Mouse (Mus musculus) adrenal gland, postnatal 4 days (tissue): ENCODE measurements around the gene Mrps15. TPM values are rescaled to one million over a fixed set of nuclear protein-coding genes. Genes with fewer than 3 reads are reported as not detected.

Experiments used
- DNase-seq, 2 experiments: peaks; one replicate each; pipeline ENCODE4 v3.0.0; 2021 to 2022; ENCODE audit warnings: low spot score in 2 of 2, mixed read lengths in 2 of 2
- long read RNA-seq, 2 experiments: library from polyadenylated mRNA; stranded (forward); transcript quantifications; one replicate each; pipeline ENCODE4 v2.0.0; 2021
- total RNA-seq, 2 experiments: library from RNA; stranded (reverse); gene quantifications; 2 replicates each; pipeline ENCODE4 v1.2.3; 2021

Gene Mrps15
- 10 to 100 TPM; 72.5 to 73.9 TPM for total RNA-seq
- long read RNA-seq, experiment 1, transcript Mrps15-201 (8 exons, 937 nt), result major isoform, 79 of 89 reads
- long read RNA-seq, experiment 1, partial matches to known transcripts, result 5 of 89 reads
- long read RNA-seq, experiment 1, other reads (novel, unspliced or antisense), result 4 of 89 reads
- long read RNA-seq, experiment 2, transcript Mrps15-201 (8 exons, 937 nt), result major isoform, 64 of 80 reads
- long read RNA-seq, experiment 2, partial matches to known transcripts, result 5 of 80 reads
- long read RNA-seq, experiment 2, other reads (novel, unspliced or antisense), result 8 of 80 reads

DNA sequence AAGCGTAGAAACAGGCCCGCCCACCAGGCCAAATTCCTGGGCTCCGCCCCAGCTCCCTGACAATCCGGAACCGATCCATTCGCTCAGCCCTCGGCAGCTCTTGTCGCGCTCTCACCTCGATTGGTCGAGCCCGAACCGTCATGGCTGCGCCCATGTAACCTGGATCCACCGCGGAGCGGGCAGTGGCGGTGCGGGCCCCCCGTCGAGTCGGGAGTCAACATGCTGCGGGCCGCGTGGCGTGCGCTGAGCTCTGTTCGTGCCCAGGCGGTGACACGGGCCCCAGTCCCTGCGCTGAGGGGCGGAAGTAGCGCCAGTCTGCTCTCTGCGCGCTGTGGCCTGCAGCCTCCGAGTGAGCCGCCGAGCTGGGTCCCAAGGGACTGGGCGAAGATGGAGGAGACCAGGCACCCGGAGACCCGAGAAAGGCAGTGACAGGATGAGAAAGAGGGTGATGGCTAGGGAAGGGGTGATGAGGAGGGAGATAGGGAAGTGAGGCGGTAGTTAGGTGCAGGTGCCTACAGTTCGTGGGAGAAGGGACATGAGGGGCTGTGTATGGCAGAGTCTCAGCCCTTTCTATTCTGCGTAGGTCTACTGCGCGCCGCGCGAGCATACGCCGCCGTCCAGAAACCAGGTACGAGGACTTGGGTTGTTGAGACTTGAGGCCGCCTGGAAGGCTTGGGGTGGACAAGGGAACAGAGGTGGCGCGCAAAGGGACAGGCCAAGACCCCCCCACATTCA lies at the start of gene Mrps15:
TSS of gene Mrps15 (plus strand) at position 75 of the 735 bp plus-strand sequence.
- DNase-seq, result peak; percentile 67 to 71

DNA sequence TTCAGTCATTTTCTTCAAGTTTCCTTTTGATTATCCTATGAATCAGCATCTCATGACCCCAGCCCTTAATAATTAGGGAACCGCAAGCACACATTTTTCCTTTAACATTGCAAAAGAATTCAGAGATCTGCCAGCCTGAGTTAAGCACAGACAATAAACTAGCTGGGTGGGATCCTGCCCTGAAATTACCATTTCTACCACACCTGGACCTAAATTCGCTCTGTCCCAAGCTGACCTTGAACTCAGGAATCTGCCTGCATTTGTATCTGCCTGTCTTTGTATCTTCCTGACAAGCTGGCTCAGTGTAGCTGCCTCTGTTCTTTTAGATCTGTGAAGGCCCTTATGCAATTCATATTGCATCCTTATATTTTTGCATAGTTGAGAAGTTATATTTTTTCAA lies 48.9 kb upstream of the Mrps15 start:
- no peak for DNase-seq

DNA sequence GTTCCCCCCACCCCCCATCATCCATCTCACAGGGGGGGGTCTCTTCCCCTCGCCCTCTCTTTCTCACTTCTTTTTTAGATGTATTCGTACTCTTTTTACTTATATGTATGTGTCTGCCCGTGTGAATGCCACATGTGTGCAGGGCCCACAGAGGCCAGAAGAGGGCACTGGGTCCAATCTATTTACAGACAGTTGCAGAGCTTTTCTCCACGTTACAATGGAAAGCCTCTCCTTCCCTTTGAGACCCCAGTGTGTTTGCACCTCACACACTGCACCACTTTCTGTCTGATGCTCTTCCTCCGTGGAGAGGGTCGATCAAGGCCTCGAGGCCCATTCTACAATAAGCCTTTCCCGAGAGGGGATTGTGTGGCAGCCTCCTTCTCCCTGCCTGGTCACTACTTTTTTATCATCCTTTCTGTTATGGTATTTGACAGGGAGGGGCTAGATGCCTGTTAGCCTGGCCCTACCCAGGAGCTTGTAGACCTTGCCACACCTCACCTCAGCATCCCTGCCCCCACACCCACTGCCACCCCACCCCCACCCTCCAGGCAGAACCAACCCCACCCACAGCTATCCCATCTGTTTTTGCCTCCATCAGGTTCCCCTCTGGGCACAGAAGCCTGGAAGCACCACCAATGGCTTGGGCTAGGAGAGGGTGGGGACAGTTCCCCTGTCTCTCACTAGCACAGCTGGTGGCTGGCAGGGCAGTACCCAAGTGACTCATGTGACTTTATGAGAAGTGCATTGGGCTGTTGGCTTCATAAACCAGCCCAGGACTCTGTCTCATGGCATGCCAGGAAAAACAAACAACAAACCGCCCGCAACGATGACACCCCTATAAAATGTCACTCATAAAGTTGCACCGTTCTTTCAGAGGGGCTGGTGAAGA lies 45.2 kb upstream of the Mrps15 start:
- DNase-seq, result no peak

DNA sequence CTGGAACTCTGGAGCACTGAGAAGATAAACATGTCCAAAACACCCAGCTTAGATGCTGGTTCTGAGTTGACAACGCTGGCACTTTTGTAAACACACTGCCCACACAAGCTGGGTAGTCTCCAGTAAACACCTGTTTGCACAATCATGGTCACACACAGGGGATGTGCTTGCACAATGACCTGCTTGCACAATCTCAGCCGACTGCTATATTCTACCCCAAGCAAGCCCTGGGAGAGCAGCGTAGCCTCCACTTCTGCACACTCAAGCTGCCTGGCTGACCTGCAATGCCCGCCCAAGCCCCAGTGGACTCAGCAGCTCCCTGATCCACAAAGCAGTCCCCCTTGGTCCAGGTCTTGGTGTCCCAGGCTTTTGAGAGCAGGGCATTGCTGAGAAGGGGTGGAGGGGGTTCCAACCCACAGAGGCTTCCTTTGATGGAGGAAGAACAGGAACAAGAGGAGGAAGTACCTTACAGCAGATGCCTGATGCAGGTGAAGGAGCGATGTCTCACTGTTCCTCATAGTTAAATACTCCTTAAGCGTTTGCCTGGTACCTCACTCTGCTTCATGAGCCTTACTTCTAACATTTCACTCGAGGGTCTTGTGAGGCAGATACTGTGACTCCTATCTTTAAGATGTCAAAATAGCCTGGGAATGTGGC lies 28.9 kb upstream of the Mrps15 start:
- no peak for DNase-seq

DNA sequence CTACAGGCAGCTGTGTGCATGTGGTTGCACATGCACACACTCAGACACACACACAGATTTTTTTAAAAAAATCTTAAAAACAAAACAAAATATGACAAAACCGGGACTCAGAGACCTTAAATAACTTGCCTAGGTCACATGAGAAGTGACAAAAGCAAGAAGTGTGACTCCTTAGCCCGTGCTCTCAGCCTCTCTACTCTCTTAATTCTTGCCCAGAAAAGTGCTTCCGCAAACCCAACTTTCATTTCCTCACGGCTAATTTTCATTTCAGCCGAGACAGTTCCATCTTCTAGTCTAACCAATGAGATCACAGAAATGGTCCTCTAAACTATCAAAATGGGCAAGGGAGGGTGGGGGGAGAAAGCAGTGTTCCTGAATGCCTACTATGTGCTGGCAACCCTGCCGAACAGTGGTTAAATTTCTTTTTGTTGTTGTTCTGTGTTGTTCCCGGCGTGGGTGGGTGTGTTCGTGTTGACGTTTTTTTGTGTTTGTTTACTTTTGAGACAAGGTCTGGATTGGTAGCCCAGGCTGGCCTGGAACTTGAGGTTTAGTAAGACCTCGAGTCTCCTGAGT lies 27.7 kb upstream of the Mrps15 start:
- DNase-seq, result no peak

DNA sequence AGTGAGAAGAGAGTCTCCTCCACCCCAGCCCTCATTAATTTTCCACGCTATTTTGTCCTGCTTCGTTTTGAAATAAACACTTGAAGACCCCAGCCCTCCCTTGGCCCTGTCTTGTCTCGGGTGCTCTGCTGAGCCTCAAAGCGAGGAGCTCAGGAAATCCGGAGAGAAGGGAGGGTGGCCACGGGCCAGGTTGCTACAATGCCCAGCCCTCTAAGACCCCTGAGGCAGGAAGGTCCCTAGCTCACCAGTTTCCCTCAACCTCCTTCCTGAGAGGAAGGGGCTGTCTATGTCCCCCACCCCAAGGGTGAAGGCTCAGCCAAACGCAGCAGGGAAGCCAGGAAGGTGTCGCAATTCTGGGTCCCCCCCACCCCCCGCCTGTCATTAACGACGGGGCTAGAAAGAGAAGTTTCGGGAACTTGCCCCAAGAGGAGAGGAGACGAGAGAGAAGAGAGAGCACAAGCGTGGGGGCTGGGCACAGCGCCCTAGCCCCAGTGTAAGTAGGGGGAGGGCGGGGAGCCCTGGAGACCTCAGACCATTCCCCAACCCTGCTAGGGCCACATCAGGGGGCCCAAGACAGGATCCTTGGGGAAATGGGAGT lies 22.3 kb upstream of the Mrps15 start, which contains the start of gene Csf3r:
TSS of gene Csf3r (plus strand) at position 248 of the 598 bp plus-strand sequence.
- DNase-seq, result no peak

DNA sequence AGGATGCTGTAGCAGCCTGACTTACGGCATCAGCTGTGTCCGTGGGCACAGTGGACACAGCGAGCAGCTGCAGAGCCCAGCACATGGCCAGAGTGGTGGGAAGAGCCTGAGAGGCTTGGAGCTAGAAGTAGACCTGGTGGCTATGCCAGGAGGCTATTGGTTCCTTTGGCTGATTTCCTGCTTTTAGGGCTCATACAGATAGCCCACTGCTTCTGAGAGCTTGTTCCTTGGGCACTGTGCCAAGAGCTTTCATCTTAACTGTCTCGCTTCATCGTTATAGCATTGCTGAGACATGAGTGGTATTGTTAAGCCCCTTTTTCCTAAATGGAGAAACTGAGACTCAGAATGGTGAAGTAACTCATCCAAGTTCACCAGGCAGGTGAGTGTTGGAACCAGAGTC lies 20.9 kb upstream of the Mrps15 start:
- DNase-seq, result no peak

DNA sequence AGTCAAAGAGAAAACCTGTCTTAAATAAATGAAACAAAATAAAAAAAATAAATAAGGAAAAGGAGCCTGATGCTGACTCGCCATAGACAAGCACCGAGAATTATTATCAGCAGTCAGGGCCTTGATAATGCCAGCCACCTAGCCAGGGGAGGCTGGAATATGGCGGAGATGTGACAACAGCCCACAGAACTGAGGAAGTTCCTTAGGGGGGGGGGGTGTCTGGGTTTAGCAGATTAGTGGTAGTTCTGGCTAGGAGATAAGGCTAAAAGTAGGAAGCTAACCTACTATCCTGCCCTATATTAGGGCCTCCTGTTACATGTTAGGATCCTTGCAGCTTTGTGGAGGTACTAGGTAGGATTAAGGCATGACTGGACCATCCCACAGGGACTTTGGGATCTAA lies 18.7 kb upstream of the Mrps15 start:
- no peak for DNase-seq

DNA sequence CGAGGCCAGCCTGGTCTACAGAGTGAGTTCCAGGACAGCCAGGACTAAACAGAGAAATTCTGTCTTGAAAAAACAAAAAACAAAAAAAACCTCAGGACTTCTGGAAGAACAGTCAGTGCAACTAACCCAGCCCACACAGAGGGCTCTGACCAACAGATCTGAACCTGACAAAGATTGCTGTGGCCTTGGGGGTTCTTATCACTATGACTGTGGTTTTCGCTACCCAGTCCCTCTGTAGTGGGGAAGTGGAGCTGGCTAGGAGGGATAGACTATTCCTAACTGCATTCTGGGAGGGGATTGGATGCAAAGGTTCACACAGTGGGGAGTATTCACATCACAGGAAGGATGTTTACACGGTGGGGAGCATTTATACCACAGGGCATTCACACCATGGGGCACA lies 17.7 kb upstream of the Mrps15 start:
- no peak for DNase-seq

DNA sequence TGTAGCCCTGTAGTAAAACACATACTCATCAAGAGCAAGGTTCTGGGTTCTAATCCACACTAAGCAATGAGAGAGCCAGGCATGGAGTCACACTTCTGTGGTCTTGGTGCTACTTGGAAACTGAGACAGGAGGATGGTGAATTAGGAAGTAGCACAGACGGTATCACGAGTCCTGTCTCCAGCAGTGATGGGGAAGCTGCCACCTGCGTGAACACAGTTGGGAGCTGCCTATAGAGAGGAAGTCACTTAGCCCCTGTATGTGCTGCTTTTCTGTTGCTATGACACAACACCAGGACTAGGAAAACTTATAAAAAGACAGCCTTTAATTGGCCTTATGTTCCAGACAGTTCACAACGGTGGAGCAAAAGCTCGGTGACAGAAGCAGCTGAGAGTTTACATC lies 16.0 kb upstream of the Mrps15 start:
- DNase-seq, result no peak

DNA sequence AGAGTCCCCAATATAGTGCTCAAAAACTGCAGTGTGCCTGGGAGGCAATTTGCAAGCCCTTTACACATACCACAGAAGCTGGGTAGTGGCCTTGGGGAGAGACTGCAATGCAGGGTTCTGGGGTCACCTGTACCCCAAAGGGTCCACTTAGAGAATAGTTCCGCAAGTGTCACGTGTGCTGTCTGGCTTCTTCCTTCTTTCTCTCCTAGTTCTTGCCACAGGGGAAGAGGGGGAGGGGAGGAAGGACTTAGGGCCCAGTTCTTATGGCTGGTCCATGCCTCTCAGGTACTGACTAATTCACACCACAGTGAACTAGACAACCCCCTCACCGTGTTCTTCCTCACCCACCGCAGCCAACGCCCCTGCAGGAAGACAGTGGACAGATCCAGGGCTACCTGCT lies 11.3 kb upstream of the Mrps15 start:
- no peak for DNase-seq

DNA sequence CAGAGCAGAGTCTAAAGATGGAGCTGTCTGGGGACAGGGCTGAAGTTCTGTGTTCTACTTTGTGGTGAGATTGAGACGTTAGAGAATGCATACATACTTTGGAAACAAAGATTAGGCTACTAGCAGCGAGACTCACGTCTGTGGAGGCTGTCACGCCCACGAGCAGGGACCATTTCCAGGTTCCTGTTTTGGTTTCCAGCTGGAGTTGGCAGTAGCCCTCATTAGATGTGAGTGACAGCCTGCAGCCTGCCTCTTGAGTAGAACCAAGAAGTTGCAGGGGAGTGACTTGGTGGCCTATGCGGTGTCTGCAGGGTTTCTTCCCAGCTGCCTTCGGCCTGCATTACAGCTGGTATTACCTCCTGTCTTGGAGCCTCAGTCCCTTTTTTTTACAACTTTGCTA lies 4.9 kb downstream of the Mrps15 start:
- no peak for DNase-seq

DNA sequence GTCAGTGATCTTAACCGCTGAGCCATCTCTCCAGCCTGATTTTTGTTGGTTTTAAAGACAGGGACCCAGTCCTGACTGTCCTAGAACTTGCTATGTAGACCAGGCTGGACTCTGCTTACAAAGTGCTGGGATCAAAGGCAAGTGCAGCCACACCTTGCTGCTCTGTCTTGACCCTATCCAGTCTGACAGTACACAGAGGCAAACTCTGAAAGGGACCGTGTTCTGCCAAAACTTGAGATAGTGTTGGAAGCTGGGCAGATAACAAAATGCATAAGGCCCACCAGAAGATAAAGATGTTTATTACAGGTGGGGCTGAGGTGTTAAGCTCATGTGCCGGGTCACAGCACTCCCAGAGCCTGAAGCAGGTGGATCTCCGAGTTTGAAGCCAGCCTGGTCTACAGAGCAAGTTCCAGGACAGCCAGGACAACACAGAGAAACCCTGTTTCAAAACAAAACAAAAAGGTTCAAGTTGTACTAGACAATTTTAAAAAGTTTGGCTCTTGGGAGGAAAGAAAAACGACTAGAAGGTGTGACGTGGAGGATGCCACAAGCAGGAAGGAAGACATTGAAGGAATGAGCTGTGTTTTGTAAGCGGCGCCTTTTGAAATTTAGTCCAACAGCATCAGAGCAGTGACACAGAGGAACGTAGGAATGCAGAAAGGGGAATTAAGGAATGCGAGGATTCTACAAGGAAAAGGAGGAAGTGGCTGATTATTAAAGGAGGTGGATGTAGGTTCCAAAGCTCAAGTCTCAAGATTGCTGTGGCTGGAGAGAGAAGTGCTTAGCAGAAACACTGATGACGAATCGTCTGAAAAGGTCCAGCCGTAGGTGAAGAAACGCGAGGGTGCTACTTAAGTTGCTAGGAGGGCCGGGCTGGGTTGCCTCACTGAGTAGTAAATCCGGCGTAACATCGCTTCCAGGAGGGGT lies 10.7 kb downstream of the Mrps15 start:
- DNase-seq, result no peak

DNA sequence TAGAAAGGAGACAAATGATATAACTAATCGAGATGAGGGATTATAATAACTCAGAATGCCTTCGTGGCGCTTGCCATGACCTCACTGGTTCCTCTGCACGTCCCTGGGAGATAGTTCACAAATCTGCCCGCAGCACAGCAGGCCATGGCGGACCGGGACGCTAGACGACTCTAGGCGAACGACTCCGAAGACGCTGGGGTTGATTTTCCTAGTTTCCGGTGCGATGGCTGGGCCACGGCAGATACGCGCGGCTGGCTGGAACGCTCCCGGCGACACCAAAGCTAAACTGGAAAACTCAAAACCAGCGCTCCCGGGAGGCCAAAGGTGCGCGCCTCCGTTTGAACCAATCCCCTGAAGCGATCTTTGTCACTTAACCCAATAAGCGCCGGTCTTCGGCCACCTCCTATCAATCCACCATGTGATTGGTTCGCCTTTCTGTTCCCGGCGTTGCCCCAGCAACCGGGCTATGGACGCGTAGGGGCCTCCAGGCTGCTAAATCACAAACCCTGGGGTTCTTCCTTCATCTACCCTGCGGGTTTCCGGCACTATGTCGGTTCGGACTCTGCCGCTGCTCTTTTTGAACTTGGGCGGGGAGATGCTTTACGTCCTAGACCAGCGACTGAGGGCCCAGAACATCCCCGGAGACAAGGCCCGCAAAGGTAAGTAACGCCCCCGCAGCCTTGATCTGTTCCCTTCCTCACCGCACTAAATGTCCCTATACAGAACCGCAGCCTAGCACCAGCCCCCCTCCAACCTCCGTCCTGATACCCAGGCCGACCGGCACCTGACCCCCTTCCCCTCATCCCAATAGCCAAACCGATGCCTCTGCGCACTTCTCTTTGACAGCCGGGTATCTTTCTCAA lies 11.6 kb downstream of the Mrps15 start, which contains the start of gene Oscp1:
TSS of gene Oscp1 (plus strand) at position 432 of the 863 bp plus-strand sequence.
- DNase-seq, result peak; percentile 56 to 78

DNA sequence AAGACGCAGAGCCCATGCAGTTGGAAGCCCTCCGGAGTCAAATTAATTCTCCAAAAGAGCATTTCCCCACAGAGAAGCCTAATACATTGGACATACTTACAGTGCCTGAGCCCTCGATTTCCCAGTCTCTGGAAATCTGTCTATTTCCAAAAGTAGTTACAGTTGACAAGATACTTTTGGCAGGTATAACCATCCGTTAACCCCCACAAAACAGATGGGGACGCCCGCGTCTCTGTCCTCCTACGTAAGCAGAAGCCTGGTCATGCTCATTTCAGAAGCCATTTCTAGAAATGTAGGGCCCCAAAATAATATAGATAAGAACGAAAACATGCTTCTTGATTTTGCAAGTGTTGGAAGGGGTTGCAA lies 12.3 kb downstream of the Mrps15 start:
- DNase-seq, result no peak

DNA sequence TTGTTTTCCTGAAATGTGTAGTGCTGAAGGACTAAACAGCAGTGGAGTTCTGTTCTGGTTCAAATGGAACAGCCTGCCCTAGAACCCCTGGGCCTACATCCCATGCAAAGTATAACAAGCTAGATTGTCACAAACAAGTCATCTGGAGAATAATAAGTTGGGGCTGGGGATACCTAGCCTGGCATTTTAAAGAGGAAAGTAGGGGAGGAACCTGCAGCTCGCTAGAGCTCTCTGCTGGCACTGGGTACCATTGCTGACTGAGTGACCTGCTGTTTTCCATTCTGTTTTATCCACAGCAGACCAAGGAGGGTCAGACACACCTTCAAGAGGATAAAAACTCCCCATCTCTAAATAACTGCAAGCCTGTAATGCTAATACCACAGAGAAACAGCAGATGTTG lies 16.1 kb downstream of the Mrps15 start:
- DNase-seq, result no peak

DNA sequence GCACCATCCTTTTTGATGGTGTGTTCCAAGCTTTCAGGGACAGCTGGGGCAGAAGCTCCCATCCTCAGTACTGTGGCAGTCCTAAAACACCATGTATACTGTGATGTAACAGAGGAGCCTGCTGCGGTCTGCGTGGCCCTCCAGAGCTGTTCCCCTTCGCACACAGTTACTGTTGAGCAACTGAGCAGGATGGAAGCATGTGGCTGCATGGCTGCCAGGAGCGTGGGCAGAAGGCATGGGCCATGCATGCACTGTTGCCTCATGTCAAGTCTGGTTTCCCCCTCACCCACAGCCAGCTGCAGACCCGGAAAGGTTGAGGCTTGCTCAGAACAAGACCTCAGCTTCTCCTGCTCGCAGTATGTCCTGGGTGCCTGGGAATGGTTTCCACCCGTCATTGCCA lies 18.5 kb downstream of the Mrps15 start:
- DNase-seq, result no peak

DNA sequence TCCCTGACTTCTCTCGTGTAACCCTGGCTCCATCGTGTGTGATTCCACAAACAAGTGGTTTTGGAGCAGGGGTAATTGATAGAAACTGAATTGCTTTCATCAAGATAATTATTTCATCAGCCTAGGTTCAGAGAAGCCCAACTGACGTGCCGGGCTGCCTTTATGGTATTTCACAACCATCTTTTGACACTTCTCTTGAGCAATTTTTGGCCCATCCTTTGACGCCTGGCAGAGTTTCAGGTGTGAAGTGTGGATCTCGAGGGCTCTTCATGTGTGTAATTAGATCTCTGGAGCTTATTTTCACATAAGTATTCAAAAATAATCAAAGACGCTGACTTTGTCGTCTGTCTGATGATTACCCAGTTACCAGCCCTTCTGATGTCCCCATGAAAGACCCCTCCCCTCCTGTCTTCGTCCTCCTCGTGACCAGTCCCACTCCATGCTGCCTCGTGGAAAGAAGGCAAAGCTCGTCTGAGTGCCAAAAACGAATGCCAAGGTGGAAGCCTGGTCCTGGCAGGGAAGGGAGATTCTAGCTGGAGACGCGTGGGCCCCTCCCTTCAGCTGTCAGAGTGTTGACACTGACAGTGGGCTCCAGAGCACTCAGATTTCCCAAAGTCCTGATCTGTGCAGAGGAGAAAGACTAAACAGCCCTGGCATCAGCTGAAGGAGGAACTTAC lies 20.8 kb downstream of the Mrps15 start:
- DNase-seq, result no peak
